Comparison of ENCODE assay signal across 25 mouse cellular contexts in the genomic region with DNA sequence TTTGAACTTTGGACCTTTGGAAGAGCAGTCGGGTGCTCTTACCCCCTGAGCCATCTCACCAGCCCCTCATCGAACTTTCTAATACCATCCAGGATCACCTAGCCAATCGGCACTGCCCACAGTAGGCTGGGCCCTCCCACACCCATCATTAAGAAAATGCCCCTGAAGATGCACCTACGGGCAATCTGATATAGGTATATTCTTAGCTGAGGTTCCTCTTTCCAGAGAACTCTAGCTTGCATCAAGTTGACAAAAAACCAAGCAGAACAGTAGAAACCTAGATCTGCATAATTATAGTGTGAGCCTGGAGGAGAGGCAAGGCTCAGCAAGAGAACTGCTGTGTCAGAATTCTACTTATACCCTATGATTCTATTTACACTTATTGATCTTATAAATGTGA.
"Had no signal": no experiment of that assay in that cellular context is flagged by ENCODE, and none has a peak within 500 bp of the region (broad histone marks: within the 10 kb centered on the region; RNA-seq: fewer than 3 reads in every experiment).

No protein-coding gene starts in this region.

- H3K4me3 ChIP-seq: embryonic facial prominence, embryonic 10.5 days; embryonic facial prominence, embryonic 12.5 days; embryonic facial prominence, embryonic 13.5 days; embryonic facial prominence, embryonic 15.5 days; erythroblast, embryonic 14.5 days; forebrain, embryonic 10.5 days; forebrain, embryonic 12.5 days; forebrain, embryonic 13.5 days; forebrain, embryonic 15.5 days; gastrocnemius, adult 2 months; heart, adult 2 months; heart, embryonic 10.5 days had no signal

- H3K4me1 ChIP-seq: embryonic facial prominence, embryonic 10.5 days; embryonic facial prominence, embryonic 12.5 days; embryonic facial prominence, embryonic 13.5 days; embryonic facial prominence, embryonic 15.5 days; forebrain, embryonic 10.5 days; forebrain, embryonic 12.5 days; forebrain, embryonic 13.5 days; forebrain, embryonic 15.5 days; heart, embryonic 10.5 days had no signal

- H3K27me3 ChIP-seq: embryonic facial prominence, embryonic 12.5 days; embryonic facial prominence, embryonic 13.5 days; embryonic facial prominence, embryonic 15.5 days; forebrain, embryonic 12.5 days; forebrain, embryonic 13.5 days; forebrain, embryonic 15.5 days had no signal

- H3K27ac ChIP-seq: embryonic facial prominence, embryonic 10.5 days; embryonic facial prominence, embryonic 12.5 days; embryonic facial prominence, embryonic 13.5 days; embryonic facial prominence, embryonic 15.5 days; forebrain, embryonic 10.5 days; forebrain, embryonic 12.5 days; forebrain, embryonic 13.5 days; forebrain, embryonic 15.5 days; gastrocnemius, adult 2 months; heart, adult 2 months; heart, embryonic 10.5 days had no signal

- H3K9ac ChIP-seq: embryonic facial prominence, embryonic 12.5 days; embryonic facial prominence, embryonic 13.5 days; embryonic facial prominence, embryonic 15.5 days; forebrain, embryonic 12.5 days; forebrain, embryonic 13.5 days; forebrain, embryonic 15.5 days; forebrain, postnatal 0 days had no signal

- H3K9me3 ChIP-seq: embryonic facial prominence, embryonic 10.5 days; embryonic facial prominence, embryonic 12.5 days; embryonic facial prominence, embryonic 13.5 days; embryonic facial prominence, embryonic 15.5 days; forebrain, embryonic 10.5 days; forebrain, embryonic 12.5 days; forebrain, embryonic 13.5 days; forebrain, embryonic 15.5 days; heart, embryonic 10.5 days had no signal

- DNase-seq: cerebellum, adult 9-11 months; cerebellum, postnatal 10 days; cerebellum, postnatal 14 days; cerebellum, postnatal 25 days; cerebellum, postnatal 36 days; embryo, embryonic 11 days; forebrain, postnatal 0 days; gastrocnemius, adult 2 months; gastrocnemius, postnatal 10 days; gastrocnemius, postnatal 14 days; gastrocnemius, postnatal 25 days; gastrocnemius, postnatal 36 days; heart, adult 11 months; heart, adult 18-20 months; heart, adult 2 months had no signal

- H3K36me3 ChIP-seq: embryonic facial prominence, embryonic 10.5 days; embryonic facial prominence, embryonic 12.5 days; embryonic facial prominence, embryonic 13.5 days; embryonic facial prominence, embryonic 15.5 days; forebrain, embryonic 10.5 days; forebrain, embryonic 12.5 days; forebrain, embryonic 15.5 days; heart, embryonic 10.5 days had no signal
